Mouse (Mus musculus) neutrophil, adult 5-6 weeks (primary cell): ENCODE measurements at regions not wholly inside any gene's neighbourhood (a gene's known extent, or its start where the extent isn't known, plus 50 kb on each side); places are given as distances from the start of the nearest gene placed in this dataset.

Source experiments
- ATAC-seq: fragments of 151-379, 151-347 bp; 2 replicates; pipeline ENCODE4 v1.8.0; 2017; ENCODE audit warnings: mild to moderate bottlenecking, moderate TSS enrichment; ENCODE audit not compliant: insufficient number of reproducible peaks, poor library complexity, low FRiP score, severe bottlenecking; ENCODE audit errors: extremely low read depth

- no peak for ATAC-seq
These were observed 297.9 kb upstream of the Slc24a5 start for GRCm38 (mm10) chr2:124770028-124770427.

GRCm38 (mm10) chr2:124772055-124772708 lies 295.7 kb upstream of the Slc24a5 start:
- no peak for ATAC-seq

GRCm38 (mm10) chr2:124775737-124776136 lies 292.2 kb upstream of the Slc24a5 start:
- ATAC-seq: no peak

GRCm38 (mm10) chr2:124792633-124793036 lies 275.3 kb upstream of the Slc24a5 start:
- ATAC-seq: no peak

- ATAC-seq: no peak
These were observed 256.2 kb upstream of the Slc24a5 start for GRCm38 (mm10) chr2:124811709-124812108.

- ATAC-seq: no peak
These were observed 251.1 kb upstream of the Slc24a5 start for GRCm38 (mm10) chr2:124816814-124817213.

- ATAC-seq: no peak
These were observed 248.1 kb upstream of the Slc24a5 start for GRCm38 (mm10) chr2:124819846-124820245.

- no peak for ATAC-seq
These were observed 247.1 kb upstream of the Slc24a5 start for GRCm38 (mm10) chr2:124820821-124821220.

- ATAC-seq: no peak
These were observed 246.6 kb upstream of the Slc24a5 start for GRCm38 (mm10) chr2:124821366-124821765.

- ATAC-seq: no peak
These were observed 219.1 kb upstream of the Slc24a5 start for GRCm38 (mm10) chr2:124848812-124849211.

GRCm38 (mm10) chr2:124858504-124858903 lies 209.4 kb upstream of the Slc24a5 start:
- no peak for ATAC-seq

GRCm38 (mm10) chr2:124888209-124888608 lies 179.7 kb upstream of the Slc24a5 start:
- ATAC-seq: no peak

GRCm38 (mm10) chr2:124895002-124895401 lies 172.9 kb upstream of the Slc24a5 start:
- ATAC-seq: no peak

- no peak for ATAC-seq
These were observed 164.4 kb upstream of the Slc24a5 start for GRCm38 (mm10) chr2:124903556-124903955.

- no peak for ATAC-seq
These were observed 162.8 kb upstream of the Slc24a5 start for GRCm38 (mm10) chr2:124905076-124905475.

- no peak for ATAC-seq
These were observed 148.8 kb upstream of the Slc24a5 start for GRCm38 (mm10) chr2:124918986-124919761.

- ATAC-seq: no peak
These were observed 148.1 kb upstream of the Slc24a5 start for GRCm38 (mm10) chr2:124919762-124920255.

- no peak for ATAC-seq
These were observed 147.7 kb upstream of the Slc24a5 start for GRCm38 (mm10) chr2:124920265-124920664.

- no peak for ATAC-seq
These were observed 139.8 kb upstream of the Slc24a5 start for GRCm38 (mm10) chr2:124927882-124928758.
